Mouse (Mus musculus) embryonic facial prominence, embryonic 14.5 days (tissue): Measurements from ENCODE around the gene Xylt2. TPM values are rescaled to one million over a fixed set of nuclear protein-coding genes. Genes with fewer than 3 reads are reported as not detected.

Experiments
- ATAC-seq: fragments of 200-750 bp; cut with Nextera tagmentation; 2 replicates; pipeline ENCODE4 v1.8.0; 2017; ENCODE audit warnings: low read depth, moderate number of reproducible peaks, moderate TSS enrichment
- DNase-seq: peaks from one replicate; pipeline ENCODE4 v3.0.0-alpha.2; 2015; ENCODE audit warnings: low spot score
- H3K27ac ChIP-seq: fragments of 300-500 bp; sonication (generic); replicated peaks from 2 replicates; pipeline ENCODE4 v1.5.1; 2014; ENCODE audit warnings: low read depth, mild to moderate bottlenecking, low read length, moderate library complexity
- H3K27me3 ChIP-seq: fragments of 300-500 bp; sonication (generic); replicated peaks from 2 replicates; pipeline ENCODE4 v1.6.1; 2014; ENCODE audit warnings: low read length; ENCODE audit not compliant: control insufficient read depth, insufficient read depth
- H3K36me3 ChIP-seq: fragments of 300-500 bp; sonication (generic); 2 replicates; pipeline ENCODE4 v1.6.1; 2014; ENCODE audit warnings: low read length, mixed read lengths; ENCODE audit not compliant: control insufficient read depth, insufficient read depth
- H3K4me1 ChIP-seq: fragments of 300-500 bp; sonication (generic); 2 replicates; pipeline ENCODE4 v1.6.1; 2014; ENCODE audit warnings: antibody characterized with exemption, low read length; ENCODE audit not compliant: control insufficient read depth, insufficient read depth
- H3K4me2 ChIP-seq: fragments of 300-500 bp; sonication (generic); 2 replicates; pipeline ENCODE4 v1.6.1; 2014; ENCODE audit warnings: low read depth, mild to moderate bottlenecking, low read length, moderate library complexity, mixed read lengths
- H3K4me3 ChIP-seq: fragments of 300-500 bp; sonication (generic); 2 replicates; pipeline ENCODE4 v1.5.1; 2014; ENCODE audit warnings: low read depth, mild to moderate bottlenecking, low read length
- H3K9ac ChIP-seq: fragments of 300-500 bp; sonication (generic); 2 replicates; pipeline ENCODE4 v1.6.1; 2014; ENCODE audit warnings: low read depth, mild to moderate bottlenecking, low read length, moderate library complexity, mixed read lengths
- H3K9me3 ChIP-seq: fragments of 300-500 bp; sonication (generic); 2 replicates; pipeline ENCODE4 v1.6.1; 2016; ENCODE audit warnings: low read length; ENCODE audit not compliant: control insufficient read depth
- WGBS: fragments of 180-500 bp; shearing (Covaris S2); extraction: QIAGEN DNeasy Blood & Tissue Kit; methylation state at CpG from one replicate; pipeline ENCODE4 v1.1.7; 2014; 5-methylcytosine and 5-hydroxymethylcytosine counted together
- polyA plus RNA-seq: library from polyadenylated mRNA; unstranded; fragments of >200 nt; fragmentation: Nextera tagmentation; extraction: Ambion mirVana; gene quantifications from 2 replicates; pipeline ENCODE4 v1.2.1, GENCODE M21; 2014

Gene Xylt2
- polyA plus RNA-seq, 1 experiment from 2014 or later: 22.5 TPM

GRCm38 (mm10) chr11:94631969-94632368 is 45.3 kb downstream of the Xylt2 start:
- WGBS: 95% methylated on average over 5 of the region's 5 CpGs
- Histone ChIP-seq H3K27ac (no peak overlapping the region), H3K9me3 (no peaks in the 10 kb centered on the region), H3K4me1 (peaks cover 8% of the 10 kb centered on the region; the same call in 1 of the 2 replicates), H3K36me3 (peaks cover 50% of the 10 kb centered on the region), H3K4me2 (no peak overlapping the region), H3K9ac (no peak overlapping the region), H3K27me3 (no peaks in the 10 kb centered on the region), H3K4me3 (no peak overlapping the region)
- no peak for DNase-seq
- ATAC-seq: no peak

- peaks cover 35% of the 10 kb centered on the region for H3K36me3 ChIP-seq
- H3K27ac ChIP-seq: peak overlapping the region; percentile 76
- peak; percentile 54 for DNase-seq
- 12% methylated on average over 26 of the region's 26 CpGs for WGBS
- H3K27me3 ChIP-seq: no peaks in the 10 kb centered on the region
- peak overlapping the region; percentile 79 for H3K4me2 ChIP-seq
- ATAC-seq: 0 out of 2 replicates have a peak, but pooled peaks have one; percentile 5
- no peaks in the 10 kb centered on the region for H3K9me3 ChIP-seq
- H3K4me1 ChIP-seq: peaks cover 8% of the 10 kb centered on the region; the same call in 1 of the 2 replicates
- peak overlapping the region; percentile 74 for H3K4me3 ChIP-seq
- peak overlapping the region; percentile 87 for H3K9ac ChIP-seq
These were observed 46.9 kb downstream of the Xylt2 start for GRCm38 (mm10) chr11:94630199-94631011.

- Histone ChIP-seq H3K4me3 (peak overlapping the region; percentile 74), H3K27me3 (no peaks in the 10 kb centered on the region), H3K36me3 (peaks cover 29% of the 10 kb centered on the region), H3K27ac (peak overlapping the region; percentile 76), H3K9ac (peak overlapping the region; percentile 87), H3K4me2 (peak overlapping the region; percentile 79), H3K9me3 (no peaks in the 10 kb centered on the region), H3K4me1 (peaks cover 8% of the 10 kb centered on the region; the same call in 1 of the 2 replicates)
- WGBS: 0% methylated on average over 20 of the region's 28 CpGs
- ATAC-seq (0 out of 2 replicates have a peak, but pooled peaks have one; percentile 30), DNase-seq (no peak)
These were observed 47.5 kb downstream of the Xylt2 start for GRCm38 (mm10) chr11:94629884-94630198.

- Histone ChIP-seq H3K9ac (peak within 1 kb of the TSS; percentile 87), H3K27me3 (no peaks in the 10 kb centered on the region), H3K36me3 (peaks cover 24% of the 10 kb centered on the region), H3K4me3 (peak within 1 kb of the TSS; percentile 74), H3K27ac (peak within 1 kb of the TSS; percentile 76), H3K4me2 (peak within 1 kb of the TSS; percentile 79), H3K9me3 (no peaks in the 10 kb centered on the region), H3K4me1 (peaks cover 8% of the 10 kb centered on the region; the same call in 1 of the 2 replicates)
- 8% methylated on average over 22 of the region's 41 CpGs for WGBS
- peak; percentile 92 for DNase-seq
- ATAC-seq: peak; percentile 94
These were observed 48.0 kb downstream of the Xylt2 start, which contains the start of gene Lrrc59 for GRCm38 (mm10) chr11:94629199-94629883. TSS of gene Lrrc59 (plus strand) at chr11:94629767.

- Histone ChIP-seq H3K27me3 (no peaks in the 10 kb centered on the region), H3K36me3 (no peaks in the 10 kb centered on the region), H3K4me1 (no peaks in the 10 kb centered on the region), H3K27ac (no peak overlapping the region), H3K9ac (no peak overlapping the region), H3K4me3 (no peak overlapping the region), H3K9me3 (no peaks in the 10 kb centered on the region), H3K4me2 (no peak overlapping the region)
- WGBS: 74% methylated on average over 2 of the region's 2 CpGs
- no peak for DNase-seq
- no peak for ATAC-seq
These were observed 55.2 kb downstream of the Xylt2 start for GRCm38 (mm10) chr11:94622162-94622561.

GRCm38 (mm10) chr11:94621458-94621852 is 55.9 kb downstream of the Xylt2 start:
- H3K4me1 ChIP-seq: no peaks in the 10 kb centered on the region
- no peak overlapping the region for H3K4me2 ChIP-seq
- H3K4me3 ChIP-seq: no peak overlapping the region
- no peak for DNase-seq
- H3K9ac ChIP-seq: no peak overlapping the region
- no peak overlapping the region for H3K27ac ChIP-seq
- H3K9me3 ChIP-seq: no peaks in the 10 kb centered on the region
- no peak for ATAC-seq
- no peaks in the 10 kb centered on the region for H3K36me3 ChIP-seq
- no peaks in the 10 kb centered on the region for H3K27me3 ChIP-seq

- H3K9ac ChIP-seq: no peak overlapping the region
- H3K4me3 ChIP-seq: no peak overlapping the region
- no peak overlapping the region for H3K4me2 ChIP-seq
- ATAC-seq (no peak), DNase-seq (no peak)
- no peaks in the 10 kb centered on the region for H3K9me3 ChIP-seq
- H3K27me3 ChIP-seq: no peaks in the 10 kb centered on the region
- WGBS: 63% methylated on average over 6 of the region's 6 CpGs
- no peak overlapping the region for H3K27ac ChIP-seq
- H3K4me1 ChIP-seq: no peaks in the 10 kb centered on the region
- H3K36me3 ChIP-seq: no peaks in the 10 kb centered on the region
These were observed 56.4 kb downstream of the Xylt2 start for GRCm38 (mm10) chr11:94620766-94621457.

GRCm38 (mm10) chr11:94617646-94618045 is 59.7 kb downstream of the Xylt2 start:
- no peaks in the 10 kb centered on the region for H3K4me1 ChIP-seq
- WGBS: 83% methylated on average over 2 of the region's 2 CpGs
- no peak overlapping the region for H3K9ac ChIP-seq
- DNase-seq (no peak), ATAC-seq (no peak)
- H3K36me3 ChIP-seq: no peaks in the 10 kb centered on the region
- no peaks in the 10 kb centered on the region for H3K9me3 ChIP-seq
- no peaks in the 10 kb centered on the region for H3K27me3 ChIP-seq
- no peak overlapping the region for H3K4me2 ChIP-seq
- no peak overlapping the region for H3K4me3 ChIP-seq
- no peak overlapping the region for H3K27ac ChIP-seq
